Mouse (Mus musculus) CH12.LX (cell line): ENCODE data around the gene Npas1.

Experiments
- BHLHE40 ChIP-seq: IDR thresholded peaks from 2 replicates; pipeline ENCODE4 v1.6.1; 2011; ENCODE audit warnings: mild to moderate bottlenecking, low read depth, low read length, improper control_type of control experiment
- KAT2A ChIP-seq: IDR thresholded peaks from 2 replicates; pipeline ENCODE4 v1.6.1; 2012; ENCODE audit warnings: low read length, improper control_type of control experiment, inconsistent platforms; ENCODE audit not compliant: insufficient replicate concordance
- PAX5 ChIP-seq: IDR thresholded peaks from 2 replicates; pipeline ENCODE4 v1.6.1; 2012; ENCODE audit warnings: low read length, inconsistent platforms, mixed read lengths

DNA sequence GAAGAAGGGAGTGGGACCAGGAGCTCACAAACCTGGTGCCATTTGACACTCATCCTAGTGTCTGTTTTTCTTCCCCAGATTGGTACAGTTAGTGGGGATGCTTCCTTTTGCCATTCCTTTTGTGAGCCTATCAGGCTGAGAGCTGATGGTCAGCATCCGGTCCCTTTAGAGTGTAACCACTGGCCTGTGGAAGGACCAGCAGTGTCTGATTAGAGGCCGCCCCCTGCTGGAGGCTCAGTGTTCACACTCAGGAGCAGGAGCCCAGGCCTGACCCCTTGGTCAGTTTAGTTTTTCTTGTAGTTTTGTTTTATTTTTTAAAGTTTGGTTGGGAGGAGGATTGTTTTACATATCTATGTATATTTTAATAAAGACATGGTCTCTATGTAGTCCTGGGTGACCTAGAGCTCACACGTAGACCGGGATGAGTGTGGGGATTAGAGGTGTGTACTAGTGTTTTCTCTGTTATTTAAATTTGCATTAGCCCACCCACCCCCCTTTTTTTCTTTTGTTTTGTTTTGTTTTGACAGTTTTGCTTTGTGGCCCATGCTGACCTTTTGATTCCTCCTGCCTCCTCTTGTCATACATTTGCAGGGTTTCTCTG, 51.3 kb downstream of the Npas1 start:
- TF ChIP-seq KAT2A (no peak), BHLHE40 (no peak), PAX5 (no peak)
